Mouse (Mus musculus): Measurements from ENCODE around the gene Psg16.

DNA sequence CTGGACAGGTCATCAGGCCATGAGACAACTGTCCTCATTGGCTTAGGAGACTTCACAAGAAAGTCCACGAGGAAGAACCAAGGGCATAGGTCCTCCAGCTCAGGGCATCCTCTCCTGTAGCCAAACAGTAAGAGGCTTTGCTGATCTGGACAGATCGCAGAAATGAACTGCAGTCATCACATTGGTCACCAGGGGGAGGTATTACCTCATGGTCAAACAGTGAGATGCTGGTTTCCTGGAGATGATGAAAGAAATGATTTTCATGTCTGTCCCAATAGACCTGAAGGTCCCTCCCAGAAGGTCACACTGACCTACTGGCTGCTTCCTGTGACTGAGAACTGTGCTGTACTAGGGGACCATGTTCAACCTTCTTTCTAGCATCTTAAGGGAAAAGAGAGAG, 81.8 kb downstream of the Psg16 start:
- TF ChIP-seq RCOR1 (IDR thresholded peaks at IDR 0.05; ENCODE audit: low read depth, low read length) (no peak), HCFC1 (IDR thresholded peaks at IDR 0.05; ENCODE audit: low read depth, low read length) (no peak), GATA1 (IDR thresholded peaks at IDR 0.05; ENCODE audit: low read depth, low read length) (no peak), POLR2A (IDR thresholded peaks at IDR 0.05; ENCODE audit: control insufficient read depth in 1 of 2, insufficient read depth in 1 of 2, low read depth in 1 of 2, low read length in 2 of 2, poor library complexity in 1 of 2) (no peak), MAX (IDR thresholded peaks at IDR 0.05; ENCODE audit: low read length) (no peak), CTCF (IDR thresholded peaks at IDR 0.05 in 2 of 3, conservative IDR thresholded peaks at IDR 0.05 in 1 of 3; ENCODE audit: control insufficient read depth in 1 of 3, insufficient read depth in 1 of 3, low read depth in 2 of 3, low read length in 3 of 3, poor library complexity in 1 of 3, severe bottlenecking in 1 of 3) (peak; percentile 33 to 52 (median 51); a peak in 5 of 6 replicates), NELFE (IDR thresholded peaks at IDR 0.05; ENCODE audit: low read depth, low read length) (no peak), ZC3H11A (IDR thresholded peaks at IDR 0.05; ENCODE audit: low read depth, low read length) (peak; percentile 27; the same call in 1 of the 2 replicates), RAD21 (IDR thresholded peaks at IDR 0.05; ENCODE audit: low read depth, low read length) (peak; percentile 58), TCF12 (IDR thresholded peaks at IDR 0.05; ENCODE audit: low read depth, low read length) (no peak), MAFK (IDR thresholded peaks at IDR 0.05; ENCODE audit: borderline replicate concordance, low read depth, low read length) (no peak), MEF2A (IDR thresholded peaks at IDR 0.05; ENCODE audit: extremely low read depth, insufficient replicate concordance, low read depth, low read length, poor library complexity, severe bottlenecking) (no peak)
